Mouse (Mus musculus): ENCODE measurements around the gene Card6.
A peak's percentile ranks its signal among the peaks of the same experiment; 100 is the strongest.

The Card6 gene

GRCm38 (mm10) chr15:5107686-5108654 lies at the start of gene Card6:
Gene Card6 (minus strand): TSS chr15:5108539.
- DNase-seq (ENCODE audit: low read depth, low spot score): no peak

- no peak for DNase-seq (ENCODE audit: low read depth, low spot score)
Measured at GRCm38 (mm10) chr15:5157386-5157785, 49.0 kb upstream of the Card6 start.

GRCm38 (mm10) chr15:5156355-5156754 lies 48.0 kb upstream of the Card6 start:
- DNase-seq (ENCODE audit: low read depth, low spot score): no peak

- DNase-seq (ENCODE audit: low read depth, low spot score): no peak
Measured at GRCm38 (mm10) chr15:5155093-5155492, 46.8 kb upstream of the Card6 start.

- DNase-seq (ENCODE audit: low read depth, low spot score): no peak
Measured at GRCm38 (mm10) chr15:5154621-5155020, 46.3 kb upstream of the Card6 start.

- peak; percentile 51 for DNase-seq (ENCODE audit: low read depth, low spot score)
Measured at GRCm38 (mm10) chr15:5152171-5152570, 43.8 kb upstream of the Card6 start.

GRCm38 (mm10) chr15:5149187-5149586 lies 40.8 kb upstream of the Card6 start:
- DNase-seq (ENCODE audit: low read depth, low spot score): no peak

- DNase-seq (ENCODE audit: low read depth, low spot score): no peak
Measured at GRCm38 (mm10) chr15:5145196-5145945, 37.0 kb upstream of the Card6 start.

- DNase-seq (ENCODE audit: low read depth, low spot score): peak; percentile 74
Measured at GRCm38 (mm10) chr15:5144021-5144778, 35.9 kb upstream of the Card6 start.

GRCm38 (mm10) chr15:5143361-5144020 lies 35.2 kb upstream of the Card6 start, which contains the start of gene Prkaa1:
Gene Prkaa1 (plus strand): TSS chr15:5143861.
- peak; percentile 84 for DNase-seq (ENCODE audit: low read depth, low spot score)

GRCm38 (mm10) chr15:5142714-5143113 lies 34.4 kb upstream of the Card6 start:
- no peak for DNase-seq (ENCODE audit: low read depth, low spot score)

GRCm38 (mm10) chr15:5142047-5142446 lies 33.7 kb upstream of the Card6 start:
- DNase-seq (ENCODE audit: low read depth, low spot score): no peak

- no peak for DNase-seq (ENCODE audit: low read depth, low spot score)
Measured at GRCm38 (mm10) chr15:5140357-5140756, 32.0 kb upstream of the Card6 start.

- DNase-seq (ENCODE audit: low read depth, low spot score): no peak
Measured at GRCm38 (mm10) chr15:5139863-5140262, 31.5 kb upstream of the Card6 start.

- DNase-seq (ENCODE audit: low read depth, low spot score): no peak
Measured at GRCm38 (mm10) chr15:5139366-5139765, 31.0 kb upstream of the Card6 start.

GRCm38 (mm10) chr15:5138021-5138856 lies 29.9 kb upstream of the Card6 start:
- no peak for DNase-seq (ENCODE audit: low read depth, low spot score)

- peak; percentile 83 for DNase-seq (ENCODE audit: low read depth, low spot score)
Measured at GRCm38 (mm10) chr15:5134945-5135483, 26.7 kb upstream of the Card6 start.

GRCm38 (mm10) chr15:5134179-5134578 lies 25.8 kb upstream of the Card6 start:
- no peak for DNase-seq (ENCODE audit: low read depth, low spot score)

GRCm38 (mm10) chr15:5133301-5133700 lies 25.0 kb upstream of the Card6 start:
- no peak for DNase-seq (ENCODE audit: low read depth, low spot score)
